Mouse (Mus musculus) CD4-positive naive resting alpha-beta T cell, adult 76 days (primary cell): ENCODE results near the gene L3mbtl3. TPM values are rescaled to one million over a fixed set of nuclear protein-coding genes. Genes with fewer than 3 reads are reported as not detected.

Experiments
- total RNA-seq: library from RNA; stranded (reverse); gene quantifications from one replicate; pipeline ENCODE4 v1.2.4, GENCODE M21; 2023

The L3mbtl3 gene
- 44.9 TPM for total RNA-seq

GRCm38 (mm10) chr10:26375790-26376545, at the start of gene L3mbtl3:
L3mbtl3 (minus strand) TSS chr10:26375971.

GRCm38 (mm10) chr10:26229488-26229887, 146.3 kb downstream of the L3mbtl3 start, which contains the start of gene Samd3:
Samd3 (plus strand) TSS chr10:26229707.

Other genes starting within 250 kb of the L3mbtl3 start
- gene Samd3, start 146.3 kb downstream of the L3mbtl3 start, total RNA-seq, result 2.1 TPM